Mouse (Mus musculus): Measurements from ENCODE around the gene Frs3. TPM values are rescaled to one million over a fixed set of nuclear protein-coding genes. Genes with fewer than 3 reads are reported as not detected.

Gene Frs3
- total RNA-seq, 2 experiments from 2014 or later: 22.0 to 24.2 TPM

DNA sequence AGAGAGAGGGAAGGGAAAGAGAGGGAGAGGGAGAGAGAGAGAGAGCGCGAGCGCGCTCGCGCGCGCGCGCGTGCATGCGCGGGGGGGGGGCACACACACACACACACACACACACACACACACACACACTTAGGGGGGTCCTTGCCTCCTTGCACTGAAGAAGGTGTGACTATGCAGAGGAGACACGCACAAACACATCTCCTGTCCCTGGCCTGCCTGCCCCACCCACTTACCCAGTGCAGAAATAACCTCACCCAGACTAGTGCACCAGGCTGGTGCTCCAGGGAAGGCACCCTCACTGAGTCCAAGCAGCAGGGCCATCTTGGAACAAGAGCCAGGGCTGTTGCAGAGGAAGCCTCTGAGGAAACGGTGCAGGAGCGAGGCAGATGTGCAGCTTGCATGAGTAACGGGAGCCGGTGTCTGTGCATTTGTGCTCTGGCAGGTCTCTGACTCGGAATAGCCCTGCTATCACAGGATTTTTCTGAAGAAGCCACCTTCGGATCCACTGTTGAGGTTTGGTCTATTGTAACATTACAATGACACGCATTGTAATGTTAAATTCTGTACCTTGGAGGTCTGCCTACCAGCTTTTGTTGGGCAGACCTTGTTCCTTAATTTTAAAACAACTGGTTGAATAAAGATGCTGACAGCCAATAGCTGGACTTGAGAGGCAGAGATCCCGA is 24.2 kb downstream of the Frs3 start:
- intact Hi-C loops (cut with DNase I): no loop called here
- DNase-seq (ENCODE audit: low spot score in 2 of 2): no peak

DNA sequence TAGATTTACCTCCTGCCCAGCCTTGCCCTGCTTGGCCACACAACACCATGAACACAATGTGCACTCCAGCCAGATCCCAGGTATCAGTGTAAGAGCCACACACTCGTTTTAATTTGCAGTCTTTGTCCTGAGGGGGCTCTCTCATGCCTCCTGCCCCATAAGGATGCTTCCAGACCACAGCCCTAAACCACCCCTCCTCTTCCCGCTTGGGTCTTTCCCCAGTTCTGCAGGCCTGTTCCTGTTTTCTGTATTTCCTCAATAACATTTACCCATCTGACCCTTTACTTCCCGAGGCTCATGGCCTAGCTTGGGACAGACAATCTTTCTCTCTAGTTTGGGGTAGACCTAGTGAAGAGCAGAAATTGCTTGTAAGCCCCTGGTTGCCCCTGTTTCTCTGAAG is 26.2 kb downstream of the Frs3 start:
- intact Hi-C loops (cut with DNase I): no loop called here
- DNase-seq (ENCODE audit: low spot score in 2 of 2): no peak

DNA sequence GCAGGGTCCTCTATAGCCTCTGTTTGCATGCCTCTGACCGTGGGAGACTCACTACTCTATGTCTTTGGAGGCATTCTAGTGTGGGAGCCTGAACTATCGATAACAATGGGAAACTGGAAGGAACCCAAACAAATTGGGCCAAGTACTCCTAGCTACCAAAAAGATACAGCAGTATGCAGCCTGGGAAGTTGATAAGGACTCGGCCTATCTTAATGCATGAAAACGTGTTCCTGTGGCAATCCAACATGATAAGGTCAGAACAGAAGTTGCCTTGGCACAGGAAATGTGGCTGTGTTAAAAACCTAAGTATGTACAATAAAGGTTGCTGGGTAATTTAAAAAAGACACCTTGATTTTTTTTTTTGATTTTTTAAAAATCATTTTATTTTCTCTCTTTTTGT is 32.4 kb downstream of the Frs3 start:
- intact Hi-C loops (cut with DNase I): no loop called here
- DNase-seq (ENCODE audit: low spot score in 2 of 2): no peak

DNA sequence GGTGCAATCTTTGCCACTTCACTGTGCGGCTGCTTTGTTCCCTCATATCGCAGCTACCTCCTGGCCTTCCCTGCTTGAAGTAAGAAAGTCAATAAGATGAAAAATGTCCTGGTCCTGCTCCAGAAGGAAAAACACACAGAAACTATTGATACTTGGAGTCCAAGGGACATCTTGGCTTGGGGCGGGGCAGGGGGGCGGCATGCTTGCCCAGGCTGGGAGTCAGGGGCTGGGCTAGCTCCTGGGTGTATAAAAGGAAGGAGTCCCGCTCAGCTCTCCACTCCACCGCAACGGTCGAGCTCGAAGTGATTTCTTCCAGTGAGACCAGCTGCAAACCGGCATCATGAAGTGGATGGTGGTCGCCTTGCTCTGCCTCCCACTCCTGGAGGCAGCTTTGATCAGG is 37.7 kb downstream of the Frs3 start, which contains the start of gene Pgc:
Gene Pgc (plus strand): TSS at position 277 of the 400 bp plus-strand sequence.
- intact Hi-C loops (cut with DNase I): no loop called here

DNA sequence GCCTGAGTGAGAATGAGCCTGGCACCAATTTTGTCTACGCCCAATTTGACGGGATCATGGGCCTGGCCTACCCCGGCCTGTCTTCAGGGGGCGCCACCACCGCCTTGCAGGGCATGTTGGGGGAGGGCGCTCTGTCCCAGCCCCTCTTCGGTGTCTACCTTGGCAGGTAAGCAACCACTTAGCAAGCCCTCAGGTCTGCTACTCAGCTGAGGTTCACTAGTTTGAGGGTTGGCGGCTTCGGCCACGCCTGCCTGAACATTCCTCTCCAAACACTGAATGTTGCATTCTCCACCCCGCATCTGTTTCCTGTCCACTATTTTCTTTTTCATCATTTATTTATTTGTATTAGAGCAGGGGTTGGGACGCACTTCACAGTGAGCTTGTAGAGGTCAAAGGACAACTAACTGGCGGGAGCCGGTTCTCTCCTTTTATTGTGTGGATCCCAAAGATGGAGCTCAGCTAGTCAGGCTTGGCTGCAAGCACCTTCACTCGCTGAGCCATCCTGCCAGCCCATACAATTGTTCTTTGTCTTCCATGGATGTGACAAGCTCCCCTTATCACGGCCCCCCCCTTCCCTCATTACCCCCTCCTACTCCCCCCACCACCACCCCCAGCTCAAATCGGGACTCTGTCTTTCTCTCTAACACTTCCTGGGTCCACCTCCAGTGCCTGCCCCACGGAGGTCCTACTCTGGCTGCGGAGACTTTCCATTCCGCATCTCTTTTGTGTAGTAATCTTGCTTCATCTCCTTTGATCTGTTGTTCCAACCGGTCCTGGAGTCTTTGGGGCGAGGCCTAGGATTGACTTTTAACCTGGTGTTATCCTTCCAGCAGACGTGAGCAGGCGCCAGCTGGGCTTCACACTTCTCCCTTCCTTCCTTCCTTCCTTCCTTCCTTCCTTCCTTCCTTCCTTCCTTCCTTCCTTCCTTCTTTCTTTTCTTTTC is 42.1 kb downstream of the Frs3 start:
- intact Hi-C loops (cut with DNase I): no loop called here
- DNase-seq (ENCODE audit: low spot score in 2 of 2): no peak

More for the DNA sequence above, 37.7 kb downstream of the Frs3 start, which contains the start of gene Pgc:
- no peak for DNase-seq (ENCODE audit: low spot score in 2 of 2)

DNA sequence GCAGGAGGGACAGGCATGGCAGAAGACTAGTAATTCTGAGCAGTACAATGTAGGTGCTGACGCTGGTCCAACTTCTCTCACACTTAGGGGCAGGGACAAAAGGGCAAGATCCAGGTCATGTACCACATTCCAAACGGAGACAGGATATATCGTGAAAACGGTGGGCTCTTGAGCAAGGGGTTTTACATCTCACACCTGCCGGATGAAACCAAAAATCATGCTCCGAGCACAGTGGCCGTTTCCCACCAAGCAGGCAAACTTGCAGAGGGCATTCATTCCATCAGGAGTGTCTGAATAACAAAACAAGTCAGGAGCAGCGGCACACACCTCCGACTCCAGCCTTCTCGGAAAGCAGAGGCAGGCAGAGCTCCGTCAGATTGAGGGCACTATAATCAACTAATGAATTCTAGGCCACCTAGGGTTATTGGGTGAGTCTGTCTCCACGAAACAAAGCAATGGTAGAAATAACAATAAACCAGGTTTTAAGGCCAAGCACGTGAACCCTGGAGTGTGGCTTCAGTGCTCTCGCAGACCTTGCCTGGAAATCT is 46.8 kb downstream of the Frs3 start:
- DNase-seq (ENCODE audit: low spot score in 2 of 2): no peak
- intact Hi-C loops (cut with DNase I): loop anchor here (5.0 kb wide), 1 partner anchor 142 kb away; no protein-coding TSS in a partner anchor

DNA sequence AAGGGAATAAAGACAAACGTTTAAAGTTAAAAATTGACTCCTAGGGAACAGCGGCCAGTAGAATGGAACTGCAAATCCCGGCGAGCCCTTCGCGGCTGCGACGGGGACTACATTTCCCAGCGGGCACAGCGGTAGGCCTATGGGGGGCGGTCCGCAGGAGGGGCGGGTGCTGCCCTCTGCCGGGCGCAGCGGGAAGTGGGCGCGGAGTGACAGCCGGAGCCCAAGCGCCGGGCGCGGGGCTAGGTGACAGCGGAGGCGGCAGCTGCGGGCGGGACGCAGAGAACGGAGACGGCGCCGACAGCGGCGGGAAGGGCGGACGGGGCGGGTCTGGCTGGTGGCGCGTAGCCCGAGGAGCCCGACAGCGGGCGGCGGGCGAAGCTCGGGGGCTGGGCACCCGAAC is 48.0 kb downstream of the Frs3 start, which contains the start of gene Tfeb:
Gene Tfeb (plus strand): TSS at position 175 of the 400 bp plus-strand sequence.
- intact Hi-C loops (cut with DNase I): loop anchor here (5.0 kb wide), 1 partner anchor 140 kb away; no protein-coding TSS in a partner anchor
- peak; percentile 95 to 97 for DNase-seq (ENCODE audit: low spot score in 2 of 2)

DNA sequence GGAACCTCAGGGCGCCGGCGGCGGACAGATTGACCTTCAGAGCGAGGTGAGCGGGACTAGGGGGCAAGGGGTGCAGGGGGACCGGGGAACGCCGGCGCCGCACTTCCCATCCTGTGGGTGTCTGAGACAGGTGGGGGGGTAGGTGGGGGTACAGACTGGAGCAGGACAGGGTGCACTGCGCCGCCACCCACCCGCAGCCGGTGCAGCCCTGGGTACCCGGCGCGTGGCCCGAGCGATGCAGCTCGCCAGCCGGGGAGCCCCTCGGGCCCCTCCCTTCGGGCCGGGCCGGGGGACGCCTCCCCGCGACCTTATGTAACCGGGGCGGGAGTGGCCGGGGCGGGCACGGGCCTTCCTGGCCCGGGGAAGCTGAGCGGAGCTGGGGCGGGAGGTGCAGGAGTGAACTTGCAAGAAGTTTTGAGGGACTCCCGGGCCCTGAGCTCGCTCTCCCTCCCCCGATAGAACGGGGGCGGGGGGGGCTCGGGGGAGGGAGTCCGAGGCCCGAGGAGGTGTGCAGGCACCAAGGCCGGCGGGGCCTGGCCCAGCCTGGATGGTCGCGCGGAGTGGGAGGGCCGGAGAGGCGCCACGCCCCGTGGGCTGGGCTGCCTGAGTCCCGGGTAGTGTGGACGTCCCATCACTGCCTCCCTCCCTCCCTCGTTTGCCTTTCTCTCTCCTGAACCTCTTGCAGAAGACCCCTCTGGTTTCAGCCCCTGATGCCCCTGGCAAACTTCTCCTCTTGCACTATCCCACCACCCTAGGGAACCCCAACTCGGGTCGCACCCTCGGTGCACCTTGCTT is 48.6 kb downstream of the Frs3 start:
- peak; percentile 73 for DNase-seq (ENCODE audit: low spot score in 2 of 2)
- intact Hi-C loops (cut with DNase I): loop anchor here (5.0 kb wide), 1 partner anchor 140 kb away; no protein-coding TSS in a partner anchor

DNA sequence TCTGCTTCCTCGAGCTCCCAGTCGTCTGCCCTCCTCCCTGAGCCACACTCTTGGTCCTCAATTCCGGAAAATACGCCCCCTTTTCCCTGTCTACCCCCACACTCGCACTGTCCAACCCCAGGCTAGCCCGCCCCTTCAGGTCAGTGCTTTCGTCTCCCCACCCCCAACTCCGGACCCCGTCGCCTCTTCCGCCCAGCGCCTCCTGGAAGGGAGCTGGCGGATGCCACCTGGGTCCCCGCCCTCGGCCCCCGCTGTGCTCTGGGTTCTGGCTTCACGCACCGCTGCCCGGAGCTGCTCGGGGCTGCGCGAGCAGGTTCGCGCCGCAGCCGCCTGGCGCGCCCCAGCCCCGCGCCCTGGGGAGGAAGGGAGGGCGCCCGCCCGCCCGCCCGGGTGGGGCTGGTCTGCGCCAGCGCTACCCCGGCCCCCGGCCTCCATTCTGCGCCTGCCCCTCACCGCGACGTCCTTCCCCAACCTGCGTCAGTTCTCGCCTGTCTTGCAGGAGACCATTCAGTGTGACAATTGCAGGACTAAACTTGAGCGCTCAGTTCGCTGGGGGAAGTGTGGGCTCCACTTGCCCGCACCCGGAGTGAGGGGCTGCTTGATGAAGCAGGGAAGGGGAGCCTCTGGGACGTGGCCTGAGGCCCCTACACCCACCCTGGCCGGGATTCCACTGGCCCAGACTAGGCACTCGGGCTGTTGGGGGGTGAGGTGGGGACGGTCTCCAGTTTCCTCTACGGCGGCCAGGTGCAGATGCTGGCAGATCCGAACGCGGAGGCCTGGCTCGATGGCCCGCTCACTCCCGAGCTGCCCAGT is 49.4 kb downstream of the Frs3 start:
- DNase-seq (ENCODE audit: low spot score in 2 of 2): no peak
- intact Hi-C loops (cut with DNase I): loop anchor here (5.0 kb wide), 1 partner anchor 139 kb away; no protein-coding TSS in a partner anchor

DNA sequence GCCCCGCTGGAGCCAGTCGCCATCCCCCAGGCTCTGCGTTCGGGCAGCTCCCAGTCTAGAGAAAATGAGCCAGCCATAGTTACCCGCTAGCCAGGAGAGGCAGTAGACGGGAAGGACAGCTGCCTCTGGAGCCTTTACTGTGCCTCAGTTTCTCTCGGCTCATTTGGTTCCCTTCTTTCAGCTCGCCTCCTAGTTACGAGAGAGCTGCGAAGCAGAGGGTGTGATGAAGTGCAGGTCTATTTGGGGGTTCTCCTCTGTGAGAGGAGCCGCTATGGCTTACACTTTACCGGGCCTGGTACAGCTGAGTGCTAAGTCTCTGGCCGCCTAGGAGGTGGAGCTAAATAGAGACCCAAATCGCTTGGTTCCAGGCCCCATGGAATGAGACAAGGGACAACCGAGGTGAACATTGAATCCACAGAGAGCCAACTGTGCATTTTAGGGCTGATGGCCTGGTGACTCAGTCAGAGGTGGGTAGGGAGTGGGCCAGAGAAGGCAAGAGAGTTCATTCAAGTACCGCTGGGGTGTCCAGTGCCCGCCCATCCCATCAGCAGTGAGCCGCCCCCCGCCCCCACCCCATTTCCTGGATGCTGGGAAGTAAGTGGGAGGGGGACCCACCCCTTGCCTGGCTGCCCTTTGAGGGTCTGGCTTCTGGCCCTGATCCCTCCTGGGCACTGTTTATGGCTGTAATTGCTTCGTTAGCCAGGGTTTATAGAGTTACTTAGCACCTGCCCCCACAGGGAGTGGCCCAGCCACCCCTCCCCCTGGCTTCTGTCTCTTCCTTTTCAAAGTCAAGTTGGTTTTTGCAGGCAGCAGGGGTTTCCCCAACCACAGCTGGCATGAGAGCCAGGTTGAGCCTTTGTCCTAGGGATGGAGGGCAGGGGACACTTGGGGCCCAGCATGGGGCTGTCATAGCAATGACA is 50.3 kb downstream of the Frs3 start:
- intact Hi-C loops (cut with DNase I): loop anchor here (5.0 kb wide), 1 partner anchor 138 kb away; no protein-coding TSS in a partner anchor
- DNase-seq (ENCODE audit: low spot score in 2 of 2): no peak

DNA sequence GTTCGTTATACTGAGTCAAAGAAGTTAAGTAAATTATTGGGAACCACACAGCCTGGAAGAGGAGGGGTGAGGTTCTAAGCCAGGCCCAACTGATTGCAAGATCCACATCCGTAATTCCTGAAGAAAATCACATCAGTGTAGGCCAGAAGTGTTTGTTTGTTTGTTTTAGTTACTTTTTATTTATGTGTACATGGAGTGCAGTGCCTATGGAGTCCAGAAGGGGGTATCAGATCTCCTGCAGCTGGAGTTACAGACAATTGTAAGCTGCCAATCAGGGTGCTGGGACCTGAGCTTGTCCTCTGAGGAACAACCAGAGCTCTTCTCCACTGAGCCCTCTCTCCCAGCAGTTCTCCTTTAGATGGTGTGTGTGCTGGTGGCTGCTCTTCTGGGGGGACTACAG is 51.4 kb downstream of the Frs3 start:
- intact Hi-C loops (cut with DNase I): no loop called here
- DNase-seq (ENCODE audit: low spot score in 2 of 2): no peak

DNA sequence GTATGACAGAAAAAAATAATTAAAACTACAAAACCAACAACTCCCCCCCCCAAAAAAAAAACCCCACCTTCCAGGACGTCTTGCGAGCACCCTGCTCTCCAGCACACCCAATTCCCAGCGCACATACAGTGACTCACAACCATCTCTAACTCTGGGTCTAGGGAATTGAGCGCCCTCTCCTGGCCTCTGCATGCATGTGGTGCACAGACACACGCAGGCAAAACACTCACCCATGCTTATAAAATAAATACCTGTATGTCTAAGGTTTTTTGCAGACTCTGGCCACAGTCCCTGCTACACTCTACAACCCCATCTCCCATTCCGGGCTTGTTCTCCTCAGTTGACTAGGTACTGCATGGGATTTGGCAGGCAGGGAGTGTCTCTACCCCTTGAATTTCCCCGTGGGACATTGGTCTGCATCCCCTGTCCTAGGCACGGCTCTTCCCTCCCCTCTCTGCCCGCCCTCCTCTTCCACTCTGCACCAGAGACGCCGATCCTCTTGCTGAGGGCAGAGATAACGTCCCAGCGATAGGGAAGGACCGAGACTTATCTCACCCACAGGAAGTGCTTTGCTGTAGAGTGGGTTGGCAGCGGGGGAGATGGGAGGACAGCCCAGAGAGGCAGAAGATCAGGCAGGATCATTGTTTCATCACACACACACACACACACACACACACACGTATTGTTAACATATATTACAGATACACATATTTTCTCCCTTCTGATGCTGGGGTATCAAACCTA is 54.3 kb downstream of the Frs3 start:
- intact Hi-C loops (cut with DNase I): no loop called here
- no peak for DNase-seq (ENCODE audit: low spot score in 2 of 2)

DNA sequence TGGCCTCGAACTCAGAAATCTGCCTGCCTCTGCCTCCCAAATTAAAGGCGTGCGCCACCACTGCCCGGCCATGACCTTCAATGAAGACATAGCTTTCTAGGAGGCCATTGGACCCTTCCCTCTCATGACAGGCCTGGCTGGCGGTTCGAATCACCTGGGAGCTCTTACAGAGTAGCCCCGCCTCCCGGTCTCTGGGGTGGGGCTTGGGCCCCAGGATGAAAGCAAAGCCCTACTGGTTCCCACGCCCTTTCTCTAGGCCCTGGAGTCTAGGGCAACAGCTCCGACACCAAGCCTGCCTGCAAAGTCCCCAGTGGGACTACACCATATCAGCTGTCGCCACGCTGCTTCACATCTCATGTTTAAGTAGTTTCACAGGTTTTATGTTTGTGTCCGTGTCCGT is 55.3 kb downstream of the Frs3 start:
- DNase-seq (ENCODE audit: low spot score in 2 of 2): no peak
- intact Hi-C loops (cut with DNase I): no loop called here

DNA sequence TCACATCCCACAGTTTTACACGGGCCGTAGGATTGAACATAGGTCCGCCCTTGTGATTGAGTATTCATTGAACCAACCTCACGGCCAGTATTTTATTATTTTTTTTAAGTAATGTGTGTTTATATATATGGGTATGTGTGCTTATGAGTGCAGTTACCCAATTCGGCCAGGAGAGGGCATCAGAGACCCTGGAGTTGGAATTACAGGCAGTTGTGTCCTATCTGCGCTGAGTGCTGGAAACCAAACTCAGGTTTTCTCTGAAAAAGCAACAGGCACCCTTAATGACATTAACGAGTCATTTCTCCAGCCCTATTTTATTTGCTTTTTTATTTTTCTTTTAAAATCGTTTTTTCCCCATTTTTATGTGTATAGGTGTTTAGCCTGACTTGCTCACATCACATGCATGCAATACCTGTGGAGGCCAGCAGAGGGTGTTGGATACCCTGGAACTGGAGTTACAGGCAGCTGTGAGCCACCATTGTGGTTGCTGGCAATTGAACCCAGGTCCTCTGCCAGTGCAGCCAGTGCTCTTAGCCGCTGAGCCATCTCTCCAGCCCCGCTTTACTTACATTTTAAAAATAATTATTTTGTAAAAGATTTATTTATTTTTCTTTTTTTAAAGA is 56.0 kb downstream of the Frs3 start:
- DNase-seq (ENCODE audit: low spot score in 2 of 2): no peak
- intact Hi-C loops (cut with DNase I): no loop called here

DNA sequence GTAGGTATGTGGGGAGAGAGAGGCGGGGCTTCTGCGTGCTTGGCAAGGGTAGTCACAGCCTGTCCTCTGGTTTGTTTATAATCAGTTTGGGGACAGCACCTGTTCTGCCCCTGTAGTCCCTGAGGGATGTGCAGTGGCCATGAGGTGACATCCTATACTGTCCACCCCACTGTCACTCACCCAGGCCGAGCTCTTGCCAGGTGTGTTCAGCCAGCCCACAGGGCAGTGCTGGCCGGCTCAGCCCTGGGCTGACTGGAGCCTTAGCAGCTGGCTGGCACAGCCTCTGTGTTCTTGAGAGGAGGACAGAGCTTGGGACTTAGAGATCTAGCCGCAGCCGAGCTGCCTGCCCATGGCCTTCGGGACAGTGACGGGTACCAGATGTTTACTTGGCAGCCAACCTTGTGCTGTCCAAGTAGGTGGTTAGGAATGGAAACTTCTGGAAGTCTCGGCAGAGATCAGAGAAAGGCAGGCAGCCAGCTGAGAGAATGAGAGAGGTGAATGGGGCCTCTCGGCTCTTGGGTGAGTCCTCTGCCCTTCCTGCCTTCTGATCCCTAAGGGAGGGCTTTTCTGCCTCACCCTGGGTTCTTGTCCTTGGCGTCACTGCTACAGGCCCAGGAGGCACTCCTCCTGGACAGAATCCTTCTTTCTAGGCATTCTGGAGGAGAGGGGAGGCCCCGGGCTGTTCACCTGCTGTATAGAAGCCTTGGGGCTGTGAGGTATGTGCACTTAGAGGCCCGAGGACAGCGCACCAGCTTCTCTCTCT is 60.1 kb downstream of the Frs3 start:
- intact Hi-C loops (cut with DNase I): no loop called here
- no peak for DNase-seq (ENCODE audit: low spot score in 2 of 2)

DNA sequence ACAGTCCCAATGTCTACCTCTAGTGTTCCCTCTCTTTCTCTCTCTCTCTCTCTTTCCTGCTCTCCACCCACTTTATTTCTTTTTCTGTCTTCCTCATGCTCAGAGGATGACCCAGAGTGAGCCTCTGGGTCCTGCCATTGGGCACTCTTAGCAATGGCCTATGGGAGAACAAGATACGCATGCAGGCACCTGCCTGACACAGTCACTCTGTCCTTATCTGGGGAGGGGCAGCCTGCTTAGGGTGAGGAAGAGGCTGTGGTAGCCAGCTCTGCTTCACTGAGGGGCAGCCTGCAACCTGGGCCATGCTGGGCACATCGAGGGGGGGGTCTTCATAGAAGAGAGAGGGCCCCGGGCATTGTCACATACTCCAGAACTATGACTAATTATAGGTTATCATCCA is 60.8 kb downstream of the Frs3 start:
- DNase-seq (ENCODE audit: low spot score in 2 of 2): no peak
- intact Hi-C loops (cut with DNase I): no loop called here

Measured in left cerebral cortex, postnatal 25 days (tissue).